Mouse (Mus musculus): ENCODE measurements around the gene Rybp.

Gene Rybp

DNA sequence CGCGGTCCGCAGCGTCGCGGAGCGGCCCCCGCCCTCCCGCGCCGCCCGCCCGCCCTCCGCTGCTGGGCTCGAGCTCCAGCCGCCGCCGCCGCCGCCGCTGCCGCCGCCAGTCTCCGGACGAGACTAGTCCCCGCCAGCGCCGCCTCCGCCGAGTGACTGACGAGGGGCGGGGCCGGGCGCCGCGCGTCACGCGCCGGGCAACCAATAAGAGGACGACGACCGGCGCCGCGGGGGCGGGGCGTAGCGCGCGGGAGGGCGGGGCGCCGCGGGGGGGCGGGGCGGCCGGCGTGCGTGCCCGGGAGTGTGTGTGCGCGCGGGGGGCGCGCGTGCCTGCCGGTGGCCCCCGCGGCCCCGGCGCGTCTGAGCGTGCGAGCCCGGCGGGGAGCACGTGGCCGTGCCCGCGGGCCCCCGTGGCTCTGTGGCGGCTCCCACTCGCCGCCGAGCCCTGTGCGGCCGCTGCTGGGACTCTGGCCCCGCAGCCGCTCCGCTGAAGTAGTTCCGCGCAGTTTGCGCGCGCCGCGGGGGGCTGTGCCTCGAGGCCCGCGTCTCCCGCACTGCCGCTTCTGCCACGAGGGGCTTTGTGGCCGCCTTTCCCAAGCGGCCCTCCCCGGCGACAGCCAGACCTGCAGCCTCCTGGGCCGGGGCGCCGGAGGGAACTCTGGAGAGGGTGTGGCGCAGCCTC is at the start of gene Rybp:
Gene Rybp, minus strand, starts transcription at position 152 of the 682 bp plus-strand sequence.
- peak; percentile 90 to 94 for DNase-seq (ENCODE audit: low spot score in 2 of 2)

DNA sequence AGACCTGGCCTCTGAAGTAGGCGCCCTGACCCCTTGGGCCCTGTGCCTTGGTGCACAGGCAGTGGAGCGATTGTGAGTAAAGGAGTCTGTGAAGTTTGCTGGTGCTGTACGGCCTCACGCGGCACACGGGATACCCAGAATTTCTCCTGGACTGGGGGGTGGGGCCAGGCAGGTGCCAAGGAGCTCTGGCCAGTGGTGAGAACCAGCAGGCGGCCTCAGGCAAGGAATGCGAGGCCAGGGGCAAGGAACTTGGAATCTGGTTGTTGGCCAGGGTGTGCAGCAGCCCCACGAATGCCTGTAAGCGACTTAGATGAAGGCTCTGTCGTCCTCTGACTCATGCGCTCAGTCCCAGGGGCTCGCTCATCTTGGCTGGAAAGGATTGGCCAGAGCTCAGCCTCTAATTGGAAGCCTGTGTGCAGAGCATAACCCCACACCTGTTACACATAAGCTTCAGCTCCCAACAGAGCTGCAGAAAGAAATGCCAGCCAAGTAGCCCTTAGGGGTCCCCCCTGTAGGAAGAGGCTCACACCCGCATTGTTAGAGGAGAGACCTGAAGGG is 49.4 kb upstream of the Rybp start:
- DNase-seq (ENCODE audit: low spot score in 2 of 2) = peak; percentile 15 to 44

- no peak for DNase-seq (ENCODE audit: low spot score in 2 of 2)
Measured at GRCm38 (mm10) chr6:100335506-100336144, 48.3 kb upstream of the Rybp start.

- DNase-seq (ENCODE audit: low spot score in 2 of 2) = no peak
Measured at GRCm38 (mm10) chr6:100333745-100334144, 46.5 kb upstream of the Rybp start.

- DNase-seq (ENCODE audit: low spot score in 2 of 2) = no peak
Measured at GRCm38 (mm10) chr6:100332479-100332878, 45.2 kb upstream of the Rybp start.

DNA sequence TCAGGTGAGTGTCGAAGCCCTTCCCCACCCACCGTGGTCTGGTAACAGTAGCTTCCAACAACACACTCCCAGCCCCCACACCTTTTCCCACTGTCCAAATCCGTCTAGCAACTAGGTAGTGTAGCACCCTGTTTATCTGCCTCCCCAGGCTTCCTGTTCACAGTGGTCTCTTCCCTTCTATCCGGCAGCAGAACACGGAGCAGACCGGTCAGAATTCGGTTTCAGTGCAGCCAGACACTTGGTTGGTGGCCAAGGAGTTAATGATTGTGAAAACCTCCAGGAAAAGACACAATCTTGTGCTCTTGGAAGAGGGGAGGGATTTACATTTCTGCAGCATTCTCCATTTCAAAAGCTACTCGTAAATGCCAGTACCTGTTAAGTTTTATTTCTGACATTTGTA is 44.3 kb upstream of the Rybp start:
- DNase-seq (ENCODE audit: low spot score in 2 of 2) = no peak

DNA sequence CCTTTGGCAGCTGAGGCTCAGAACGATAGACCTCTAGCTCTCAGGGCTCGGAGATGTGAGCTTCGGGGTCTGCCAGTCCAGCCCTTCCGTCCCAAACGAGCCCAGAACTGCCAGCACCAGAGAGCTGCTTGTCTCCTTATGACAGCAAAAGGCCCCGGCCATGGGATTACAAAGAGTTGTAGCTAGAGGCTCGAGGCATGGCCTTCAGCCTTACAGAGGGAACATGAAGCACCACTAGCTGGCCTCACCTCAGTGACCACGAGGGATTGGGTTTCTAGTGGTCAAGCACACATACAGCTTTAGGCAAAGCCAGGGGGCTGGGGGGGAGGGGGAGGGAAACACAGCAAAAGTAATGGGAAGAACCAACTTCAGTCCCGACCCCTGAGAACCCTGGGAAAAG is 43.8 kb upstream of the Rybp start:
- no peak for DNase-seq (ENCODE audit: low spot score in 2 of 2)

- DNase-seq (ENCODE audit: low spot score in 2 of 2) = no peak
Measured at GRCm38 (mm10) chr6:100329542-100329941, 42.3 kb upstream of the Rybp start.

- peak; percentile 89 to 91 for DNase-seq (ENCODE audit: low spot score in 2 of 2)
Measured at GRCm38 (mm10) chr6:100327050-100327449, 39.8 kb upstream of the Rybp start.

DNA sequence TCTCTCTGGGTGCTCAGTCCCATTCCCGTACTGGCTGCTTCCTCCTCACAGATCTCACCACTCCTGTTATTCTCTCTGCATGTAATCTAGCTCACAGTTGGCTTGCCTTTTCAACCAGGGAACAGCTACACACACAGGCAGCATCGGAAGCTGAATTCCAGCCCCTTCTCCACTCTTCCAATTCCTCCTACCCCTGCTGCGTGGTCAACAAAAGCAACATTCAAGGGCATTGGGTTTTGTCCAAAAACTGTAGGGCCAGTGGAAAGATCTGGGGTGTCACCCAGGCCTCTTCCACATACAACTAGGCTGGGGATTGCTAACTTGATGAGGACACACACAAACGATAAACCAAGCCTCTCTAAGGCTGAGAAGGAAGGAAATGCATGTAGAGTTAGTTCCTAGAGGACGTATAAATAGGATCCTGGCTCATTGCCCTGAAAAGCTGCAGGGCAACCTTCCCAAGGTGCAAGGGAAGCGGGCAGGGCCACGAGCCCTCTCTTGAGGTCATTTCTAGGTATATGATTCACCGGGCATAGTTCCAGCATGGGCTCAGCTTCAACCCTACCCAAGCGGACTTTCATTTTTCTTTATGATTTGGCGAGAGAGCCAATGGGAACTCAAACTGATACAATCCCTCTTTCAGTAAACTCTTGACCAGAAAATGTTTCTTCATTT is 36.6 kb upstream of the Rybp start:
- peak in 1 of 2 experiments; percentile 23 for DNase-seq (ENCODE audit: low spot score in 2 of 2)

GRCm38 (mm10) chr6:100322561-100322960 is 35.3 kb upstream of the Rybp start:
- DNase-seq (ENCODE audit: low spot score in 2 of 2) = no peak

DNA sequence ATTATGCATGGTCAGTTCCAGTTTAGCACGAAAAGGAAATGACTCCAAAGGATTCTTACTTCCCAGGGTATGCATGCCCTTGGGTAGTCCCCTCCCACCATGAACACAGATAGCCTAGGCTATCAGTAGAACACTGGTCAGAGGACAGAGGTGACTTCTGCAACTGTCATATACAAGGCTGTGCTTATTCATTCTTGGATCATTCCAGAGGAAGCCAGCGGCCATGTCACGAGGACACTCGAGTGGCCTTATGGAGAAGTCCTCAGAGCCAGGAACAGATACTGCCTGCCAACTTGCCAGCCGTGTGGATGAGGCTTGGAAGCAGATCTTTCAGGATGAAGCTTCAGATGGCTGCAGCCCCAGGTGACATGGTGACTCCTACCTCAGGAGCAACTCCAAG is 34.9 kb upstream of the Rybp start:
- no peak for DNase-seq (ENCODE audit: low spot score in 2 of 2)

- DNase-seq (ENCODE audit: low spot score in 2 of 2) = no peak
Measured at GRCm38 (mm10) chr6:100314201-100314600, 26.9 kb upstream of the Rybp start.

GRCm38 (mm10) chr6:100311167-100311566 is 23.9 kb upstream of the Rybp start:
- DNase-seq (ENCODE audit: low spot score in 2 of 2) = no peak

DNA sequence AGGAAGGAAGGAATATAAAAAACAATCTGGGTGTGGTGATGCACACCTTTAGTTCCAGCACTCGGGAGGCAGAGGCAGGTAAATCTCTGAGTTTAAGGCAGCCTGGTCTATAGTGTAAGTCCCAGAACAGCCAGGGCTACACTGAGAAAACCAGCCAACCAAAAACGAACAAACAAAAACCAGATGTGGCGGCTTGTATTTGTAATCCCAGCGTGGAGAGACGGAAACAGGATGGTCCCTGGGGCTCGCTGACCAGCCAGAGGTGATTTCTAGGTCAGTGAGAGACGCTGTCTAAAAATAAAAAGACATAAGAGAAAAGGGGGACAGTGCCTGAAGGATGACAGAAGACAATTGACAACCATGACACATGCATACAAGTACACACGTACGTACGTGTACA is 17.5 kb upstream of the Rybp start:
- DNase-seq (ENCODE audit: low spot score in 2 of 2) = no peak

DNA sequence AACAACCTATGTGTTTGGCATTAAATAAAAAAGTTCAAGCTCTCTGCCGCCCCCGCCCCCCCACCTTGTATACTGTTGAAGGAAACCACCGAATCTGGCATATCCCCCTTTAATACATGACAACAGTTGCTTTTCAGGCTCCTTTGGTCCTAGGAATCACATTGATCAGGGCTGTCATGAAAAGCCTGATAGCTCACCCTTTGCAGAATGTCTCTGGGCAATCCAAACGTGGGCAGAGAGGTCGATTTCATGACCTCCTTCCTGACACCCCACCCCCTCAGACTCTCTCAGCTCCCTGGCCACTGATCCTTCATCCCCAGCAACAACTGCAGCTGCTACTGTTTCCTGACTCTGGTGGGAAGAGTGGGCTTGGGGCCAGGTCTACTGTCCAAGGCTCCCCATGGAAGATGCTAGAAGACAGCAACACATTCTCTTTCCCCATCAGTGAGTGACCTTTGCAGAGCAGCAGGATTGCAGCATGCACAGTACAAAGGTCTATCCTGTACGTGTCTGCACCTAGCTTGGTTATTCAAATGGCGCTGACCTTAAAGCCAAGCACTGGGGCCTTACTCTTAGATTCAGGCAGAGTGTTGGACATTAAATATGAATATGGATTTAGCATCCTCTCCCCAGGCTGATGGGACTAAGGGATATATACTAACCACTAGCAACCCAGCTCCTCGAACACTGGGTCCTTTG is 14.3 kb upstream of the Rybp start:
- no peak for DNase-seq (ENCODE audit: low spot score in 2 of 2)

DNA sequence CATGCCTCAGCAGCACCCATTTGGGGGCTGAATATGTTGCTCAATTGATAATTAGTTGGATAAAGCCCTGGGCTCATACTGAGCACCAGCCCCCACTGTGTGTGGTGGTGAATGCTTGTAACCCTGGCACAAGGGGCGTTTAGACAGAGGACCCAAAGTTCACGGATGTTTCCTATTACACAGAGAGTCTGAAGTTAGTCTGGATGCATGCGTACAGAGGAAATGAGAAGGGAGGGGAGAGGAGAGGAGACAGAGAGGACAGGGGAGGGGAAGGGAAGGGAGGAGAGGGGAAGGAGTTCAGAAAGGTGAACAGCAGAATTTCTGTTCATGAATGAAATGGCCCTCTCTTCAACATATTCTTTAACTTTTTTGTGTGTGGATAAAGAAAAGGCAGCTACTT is 13.5 kb upstream of the Rybp start:
- no peak for DNase-seq (ENCODE audit: low spot score in 2 of 2)

DNA sequence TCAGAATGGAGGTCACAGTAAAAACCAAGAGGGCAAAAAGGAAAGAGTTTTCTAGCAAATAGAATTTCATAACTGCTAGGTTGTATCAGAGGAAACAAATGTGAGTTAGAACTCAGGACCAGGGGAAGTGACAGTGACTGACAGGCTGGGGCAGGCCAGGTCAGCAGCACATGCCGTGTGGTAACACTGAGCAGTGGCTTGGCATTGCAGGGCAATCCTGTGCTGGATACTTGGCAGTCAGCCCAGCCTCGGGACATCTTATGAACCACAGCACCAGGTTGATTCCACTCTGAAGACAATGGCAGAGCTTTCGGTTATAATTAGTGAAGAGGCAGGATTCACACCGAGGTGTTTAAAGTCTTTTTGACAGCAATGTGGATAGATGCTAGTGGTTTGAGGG is 11.7 kb upstream of the Rybp start:
- DNase-seq (ENCODE audit: low spot score in 2 of 2) = peak; percentile 29 to 50

DNA sequence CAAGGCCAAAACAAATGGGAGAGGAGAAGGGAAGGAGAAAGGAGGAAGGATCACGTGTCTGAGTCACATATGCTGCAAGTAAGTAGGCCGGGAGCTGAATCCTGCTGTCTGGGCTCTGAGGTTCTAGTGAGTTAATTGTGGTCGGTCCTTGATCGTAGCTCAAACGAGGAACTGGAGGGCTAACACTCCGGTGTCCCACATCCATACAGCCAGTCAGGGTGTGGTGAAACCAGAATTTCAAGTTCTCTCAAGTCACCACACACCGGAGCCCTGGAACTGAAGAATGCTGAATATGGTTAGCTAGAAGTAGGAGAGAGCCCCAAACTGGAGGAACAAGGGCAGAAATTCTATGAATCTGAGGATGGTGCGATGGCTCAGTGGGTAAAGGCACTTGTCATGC is 10.3 kb upstream of the Rybp start:
- no peak for DNase-seq (ENCODE audit: low spot score in 2 of 2)

DNA sequence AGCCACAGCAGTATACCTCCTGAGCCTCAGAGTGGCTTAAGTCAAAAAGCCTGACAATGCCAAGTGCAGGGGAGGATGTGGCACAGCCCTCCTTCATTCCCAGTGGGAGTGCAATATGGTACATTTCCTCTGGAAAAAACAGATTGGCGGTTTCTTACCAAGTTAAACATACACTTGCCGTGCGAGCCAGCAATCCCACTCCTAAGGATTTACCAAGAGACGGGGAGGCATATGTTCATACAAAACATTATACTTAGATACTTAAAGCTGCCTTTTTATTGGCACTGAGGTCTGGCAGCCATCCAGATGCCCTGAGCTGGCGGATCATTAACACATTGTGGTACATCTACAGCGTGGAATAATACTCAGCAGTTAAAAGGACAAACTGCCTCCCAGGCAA is 5.1 kb upstream of the Rybp start:
- DNase-seq (ENCODE audit: low spot score in 2 of 2) = no peak

- no peak for DNase-seq (ENCODE audit: low spot score in 2 of 2)
Measured at GRCm38 (mm10) chr6:100289058-100289457, 1.8 kb upstream of the Rybp start.

DNA sequence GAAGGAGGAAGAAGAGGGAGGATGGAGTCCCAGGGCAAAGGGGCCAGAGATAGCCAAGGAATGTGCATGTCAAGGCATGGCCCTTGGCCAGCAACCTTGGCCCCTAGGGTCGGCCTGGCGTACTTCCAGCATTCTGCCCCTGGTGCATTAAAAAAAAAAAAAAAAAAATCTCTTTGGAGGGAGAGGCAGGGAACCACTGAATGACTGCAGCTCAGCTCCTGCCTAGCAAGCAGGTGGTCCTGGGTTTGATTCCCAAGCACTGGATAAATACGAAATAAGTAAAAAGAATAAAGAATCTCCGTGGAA is 1.4 kb upstream of the Rybp start:
- DNase-seq (ENCODE audit: low spot score in 2 of 2) = no peak
